Mouse (Mus musculus) CD4-positive, CD25-positive, alpha-beta regulatory T cell, adult 4 months (primary cell): Measurements from ENCODE around the gene Ddb2. TPM values are rescaled to one million over a fixed set of nuclear protein-coding genes. Genes with fewer than 3 reads are reported as not detected.

Source experiments
- ATAC-seq: one replicate; pipeline ENCODE4 v1.8.0; 2017
- polyA plus RNA-seq, 2 experiments: library from polyadenylated mRNA; unstranded; fragments of 100-300 nt; shearing (Covaris generic); gene quantifications; one replicate each; pipeline ENCODE4 v1.2.1; 2017

Ddb2 gene
- polyA plus RNA-seq, 2 experiments from 2014 or later, result 79.4 to 79.5 TPM

DNA sequence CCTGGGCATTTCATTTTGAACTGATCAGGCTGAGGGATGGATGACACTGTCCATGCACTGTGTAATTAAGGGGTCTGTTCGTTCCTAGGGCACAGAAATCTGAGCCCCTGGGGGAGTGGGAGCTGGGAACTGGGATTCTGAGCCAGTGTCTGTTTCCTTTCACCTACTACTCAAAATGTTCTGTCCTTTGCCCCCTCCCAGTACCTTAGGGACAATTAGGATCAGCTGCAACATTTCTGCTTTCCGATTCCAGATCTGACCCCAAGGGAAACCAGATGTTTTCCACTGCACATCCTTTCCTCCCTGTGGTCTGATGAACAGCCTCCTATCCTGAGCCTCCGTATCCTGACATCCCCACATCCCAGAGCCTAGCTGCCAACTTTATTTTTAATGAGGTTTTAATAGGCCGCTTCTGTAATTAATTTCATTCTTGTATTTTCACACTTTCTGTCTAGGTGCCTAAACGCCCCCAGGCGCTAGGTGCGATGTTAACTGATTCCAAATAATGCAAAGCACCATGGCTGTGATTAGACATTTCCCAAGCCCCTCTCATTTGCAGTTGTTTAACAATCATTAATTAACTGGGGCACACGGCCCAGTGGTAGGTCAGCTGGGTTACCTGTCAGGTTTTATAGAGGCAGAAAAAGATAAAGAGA lies 18.1 kb upstream of the Ddb2 start:
- no peak for ATAC-seq

DNA sequence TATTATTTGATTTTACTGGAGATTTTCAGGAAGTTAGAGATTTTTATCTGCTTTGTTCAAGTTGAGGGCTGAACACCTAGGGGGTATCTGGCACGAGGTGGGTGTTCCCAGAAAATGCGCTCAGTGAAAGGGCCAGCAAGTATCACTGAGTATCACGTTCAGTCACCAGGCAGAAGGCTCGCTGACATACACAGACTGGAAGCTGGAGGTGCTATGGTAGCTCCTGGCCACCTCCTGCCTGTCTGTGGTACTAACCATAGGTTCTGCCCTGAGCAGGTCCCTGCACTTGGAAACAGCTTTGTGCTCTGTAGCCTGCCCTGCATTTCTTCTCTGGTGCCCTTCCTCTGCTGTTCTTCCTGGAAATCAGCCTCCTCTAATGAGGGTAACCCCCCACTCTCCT lies 15.7 kb upstream of the Ddb2 start:
- ATAC-seq, result no peak

DNA sequence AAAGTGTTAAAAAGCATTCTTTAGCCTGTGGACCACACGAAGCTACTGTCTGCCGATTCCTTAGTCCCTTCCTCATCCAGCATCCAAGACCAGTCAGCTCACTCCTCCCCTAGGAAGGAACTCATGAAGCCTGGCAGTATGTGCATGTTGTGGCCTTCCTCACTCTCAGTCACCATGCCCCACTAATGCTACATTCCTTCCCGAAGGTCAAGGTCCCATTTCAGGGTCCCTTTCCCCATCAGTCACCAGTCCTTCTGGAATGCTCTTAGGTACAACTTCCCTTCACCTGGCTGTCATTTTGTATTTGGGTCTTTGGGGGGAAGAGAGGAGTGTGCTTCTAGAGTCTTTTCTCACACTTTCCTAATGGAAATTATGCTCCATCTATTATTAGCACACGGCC lies 15.2 kb upstream of the Ddb2 start:
- no peak for ATAC-seq

DNA sequence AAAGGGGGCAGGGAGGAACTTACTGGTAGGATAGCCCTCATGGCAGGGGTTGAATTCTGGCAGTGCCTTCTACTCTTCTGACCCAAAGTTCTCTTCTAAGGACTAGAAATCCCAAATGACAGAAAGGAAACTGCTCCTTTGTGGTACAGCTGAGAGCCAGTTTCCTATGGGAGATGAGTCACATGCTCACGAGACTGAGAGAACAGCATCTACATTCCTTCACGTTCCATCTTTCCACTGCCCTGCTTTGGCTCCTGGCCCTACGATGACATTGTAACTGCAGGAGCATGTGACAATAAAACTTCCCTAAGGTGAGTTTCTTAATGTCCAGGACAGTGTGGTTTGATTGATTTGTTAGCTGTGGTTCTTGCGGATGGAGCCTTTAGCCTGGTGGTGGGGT lies 11.6 kb upstream of the Ddb2 start:
- ATAC-seq, result no peak

DNA sequence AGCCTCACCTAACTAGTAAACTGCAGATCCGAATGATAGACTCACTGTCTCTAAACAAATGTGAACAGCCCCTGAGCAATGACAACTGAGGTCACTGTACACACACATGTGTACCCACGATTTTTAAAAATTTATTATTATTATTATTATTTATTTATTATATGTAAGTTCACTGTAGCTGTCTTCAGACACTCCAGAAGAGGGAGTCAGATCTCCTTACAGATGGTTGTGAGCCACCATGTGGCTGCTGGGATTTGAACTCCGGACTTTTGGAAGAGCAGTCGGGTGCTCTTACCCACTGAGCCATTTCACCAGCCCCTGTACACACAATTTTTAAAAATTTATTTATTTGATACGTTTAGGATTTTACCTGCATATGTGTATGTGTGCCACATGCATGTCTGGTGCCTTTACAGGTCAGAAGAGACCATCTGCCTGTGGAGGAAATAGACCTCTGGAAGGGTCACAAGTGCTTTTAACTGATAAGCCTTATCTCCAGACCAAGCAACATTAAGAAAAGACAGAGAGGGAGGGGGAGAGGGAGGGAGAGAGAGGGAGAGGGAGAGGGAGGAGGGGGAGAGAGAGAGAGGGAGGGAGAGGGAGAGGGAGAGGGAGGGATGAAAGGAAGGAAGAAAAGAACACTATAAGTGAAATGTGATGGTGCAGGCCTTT lies 7.9 kb upstream of the Ddb2 start:
- no peak for ATAC-seq

DNA sequence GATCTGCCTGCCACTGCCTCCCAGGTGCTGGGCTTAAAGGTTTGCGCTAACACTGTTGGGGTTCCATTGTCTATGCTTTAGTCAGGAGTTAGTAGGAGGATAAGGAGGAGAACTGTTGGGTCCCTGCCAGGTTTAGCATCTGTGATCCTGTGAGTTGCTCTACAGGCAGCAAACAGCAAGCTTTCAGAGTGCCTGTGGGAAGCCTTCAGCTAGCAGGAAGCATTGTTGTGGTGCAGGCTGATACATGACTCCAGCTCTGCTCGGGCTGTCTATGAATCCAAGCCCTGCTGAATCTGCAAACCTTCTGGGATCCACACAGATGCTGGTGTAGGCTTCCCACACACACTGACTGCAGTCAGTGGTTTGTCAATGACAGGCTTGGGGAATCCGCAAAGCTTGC lies 6.6 kb upstream of the Ddb2 start:
- no peak for ATAC-seq

DNA sequence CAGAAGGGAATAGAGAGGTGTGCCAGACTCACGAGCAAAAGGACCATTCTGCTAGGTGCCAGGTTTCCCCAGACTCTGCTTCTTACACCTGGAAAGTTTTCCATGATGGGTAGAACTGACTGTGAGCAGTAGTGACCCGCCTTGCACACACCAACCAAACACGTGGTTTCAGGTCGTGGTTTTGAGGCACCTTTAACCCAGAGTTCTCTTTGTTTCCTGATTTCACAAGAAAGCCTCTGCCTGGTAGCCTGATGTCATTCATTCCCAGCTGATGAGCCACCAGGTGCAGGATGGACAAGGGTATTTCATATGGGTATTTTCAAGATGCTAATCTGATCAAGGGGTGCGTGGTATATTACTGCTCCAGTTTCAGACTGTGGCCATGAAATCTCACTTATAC lies 5.8 kb upstream of the Ddb2 start:
- ATAC-seq, result peak; percentile 58

DNA sequence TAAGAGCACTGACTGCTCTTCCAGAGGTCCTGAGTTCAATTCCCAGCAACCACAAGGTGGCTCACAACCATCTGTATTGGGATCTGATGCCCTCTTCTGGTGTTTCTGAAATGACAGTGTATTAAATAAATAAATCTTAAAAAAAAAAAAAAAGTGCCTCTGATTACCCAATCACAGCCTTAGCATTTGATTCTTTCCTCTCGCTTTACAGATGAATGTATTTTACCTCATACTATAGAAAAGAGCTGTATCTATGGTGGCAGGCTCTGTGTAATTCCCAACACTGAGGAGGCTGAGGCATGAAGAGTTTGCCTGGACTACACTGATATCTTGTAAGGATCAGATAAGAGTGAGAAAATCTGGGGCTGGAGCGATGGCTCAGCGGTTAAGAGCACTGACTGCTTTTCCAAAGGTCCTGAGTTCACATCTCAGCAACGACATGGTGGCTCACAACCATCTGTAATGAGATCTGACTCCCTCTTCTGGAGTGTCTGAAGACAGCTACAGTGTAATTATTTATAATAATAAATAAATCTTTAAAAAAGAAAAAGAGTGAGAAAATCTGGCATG lies 814 bp upstream of the Ddb2 start:
- ATAC-seq, result peak; percentile 21

DNA sequence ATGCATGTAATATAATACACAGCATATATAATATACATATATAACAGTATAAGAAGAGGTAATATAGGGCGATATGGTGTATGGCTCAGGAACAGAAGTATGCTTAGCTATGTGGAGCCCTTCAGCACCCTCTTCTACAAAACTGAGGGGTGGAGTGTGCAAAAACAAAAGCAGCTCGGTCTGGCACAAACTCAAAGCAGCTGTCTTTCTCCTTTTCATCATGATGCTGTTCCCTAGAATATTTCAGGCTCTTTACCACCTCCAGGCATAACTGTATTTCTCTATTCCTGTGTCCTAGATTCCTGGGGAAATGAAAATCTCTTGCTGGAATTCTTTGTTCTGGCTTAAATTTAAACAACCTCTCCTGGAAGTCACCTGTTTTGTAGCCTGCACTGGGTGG lies 7.0 kb downstream of the Ddb2 start:
- no peak for ATAC-seq

DNA sequence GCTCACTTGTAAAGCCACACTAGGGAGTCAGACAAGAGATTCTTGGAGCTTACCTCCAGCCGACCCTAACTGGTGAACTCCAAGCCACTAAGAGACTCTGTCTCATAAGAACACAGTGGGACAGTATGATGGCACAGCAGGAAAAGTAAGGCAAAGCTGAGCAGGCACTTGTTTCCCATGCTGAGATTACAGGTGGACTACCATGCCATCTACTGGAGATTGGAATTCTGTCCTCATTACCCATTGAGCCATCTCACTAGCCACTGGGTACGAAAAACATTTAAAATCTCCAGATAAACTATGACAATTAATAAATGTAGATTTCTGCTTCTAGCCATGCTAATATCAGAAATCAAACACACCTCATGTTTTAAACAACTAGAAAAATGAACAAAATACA lies 13.2 kb downstream of the Ddb2 start:
- no peak for ATAC-seq

DNA sequence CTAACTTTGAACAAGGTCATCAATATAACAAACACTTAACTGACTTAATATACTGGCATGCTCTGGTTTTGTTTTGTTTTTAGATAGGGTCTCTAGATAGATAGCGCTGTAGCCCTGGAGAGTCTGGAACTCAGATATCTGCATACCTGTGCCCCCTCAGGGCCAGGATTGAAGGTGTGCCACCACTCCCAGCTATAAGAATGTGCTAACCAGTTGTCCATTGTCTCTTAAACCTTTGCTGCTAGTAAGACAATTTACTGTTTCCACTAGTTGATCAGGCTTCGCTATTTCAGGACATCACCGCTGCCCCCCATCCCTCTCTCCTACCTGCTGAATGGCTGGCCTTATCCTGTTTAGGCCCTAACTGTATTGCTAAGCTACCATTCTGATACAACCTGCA lies 16.3 kb downstream of the Ddb2 start:
- no peak for ATAC-seq

DNA sequence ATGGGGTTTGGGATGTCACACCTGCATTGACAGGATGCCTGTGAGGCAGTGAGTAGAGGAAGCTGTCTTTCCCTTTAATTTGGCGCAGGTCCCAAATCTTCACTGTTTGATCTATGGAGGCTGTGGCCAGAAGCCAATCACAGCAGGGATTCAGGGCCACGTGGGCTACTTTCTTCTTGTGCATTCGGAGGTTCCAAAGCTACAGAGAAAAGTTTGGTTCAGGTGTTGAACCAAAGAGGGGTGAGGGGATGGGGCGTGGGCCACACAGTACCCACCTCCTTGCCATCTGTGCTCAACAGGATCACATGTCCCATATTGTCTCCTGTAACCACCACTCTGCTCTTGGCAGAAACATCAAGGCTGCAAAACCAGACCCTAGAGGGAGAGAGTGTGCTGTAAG lies 19.8 kb downstream of the Ddb2 start:
- no peak for ATAC-seq

DNA sequence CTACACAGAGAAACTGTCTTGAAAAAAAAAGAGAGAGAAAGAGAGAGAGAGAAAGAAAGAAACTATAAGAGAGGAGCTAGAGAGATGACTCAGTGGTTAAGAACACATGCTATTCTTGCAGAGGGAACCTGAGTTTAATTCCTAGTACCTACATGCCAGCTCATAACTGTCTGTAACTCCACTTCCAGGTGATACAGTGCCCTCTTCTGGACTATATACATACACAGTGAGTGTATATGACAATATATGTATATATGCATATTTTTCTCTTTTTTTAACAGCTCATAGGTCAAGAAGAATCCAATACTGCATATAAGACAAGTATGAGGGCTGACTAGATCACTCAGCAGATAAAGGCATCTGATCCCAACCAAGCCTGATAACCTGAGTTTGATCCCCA lies 23.5 kb downstream of the Ddb2 start:
- ATAC-seq, result no peak

DNA sequence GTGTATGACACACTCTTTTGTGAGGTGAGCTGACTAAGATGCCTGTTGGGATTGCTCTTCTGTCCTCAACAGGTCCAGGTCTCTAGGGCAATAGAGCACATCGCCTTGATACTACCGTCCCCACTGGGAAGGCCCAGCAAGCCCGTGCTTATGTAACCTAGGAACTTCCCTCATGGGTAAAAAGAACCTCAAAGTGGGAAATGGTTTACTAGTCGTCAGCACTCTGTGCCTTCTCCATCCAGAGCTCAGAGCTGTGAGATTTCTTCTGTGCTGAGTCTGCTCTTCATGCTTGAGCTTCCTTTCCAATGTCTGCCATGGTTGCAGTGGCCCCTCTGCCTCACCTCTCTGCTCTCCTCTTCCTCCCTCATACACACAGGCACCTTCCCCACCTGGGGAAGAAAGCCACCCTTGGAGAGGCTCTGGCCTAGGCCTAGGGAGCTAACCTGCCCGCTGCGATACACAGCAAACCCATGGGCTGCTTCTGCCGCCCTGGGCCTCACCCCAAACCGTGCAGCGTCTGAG lies 30.5 kb downstream of the Ddb2 start:
- ATAC-seq, result no peak

DNA sequence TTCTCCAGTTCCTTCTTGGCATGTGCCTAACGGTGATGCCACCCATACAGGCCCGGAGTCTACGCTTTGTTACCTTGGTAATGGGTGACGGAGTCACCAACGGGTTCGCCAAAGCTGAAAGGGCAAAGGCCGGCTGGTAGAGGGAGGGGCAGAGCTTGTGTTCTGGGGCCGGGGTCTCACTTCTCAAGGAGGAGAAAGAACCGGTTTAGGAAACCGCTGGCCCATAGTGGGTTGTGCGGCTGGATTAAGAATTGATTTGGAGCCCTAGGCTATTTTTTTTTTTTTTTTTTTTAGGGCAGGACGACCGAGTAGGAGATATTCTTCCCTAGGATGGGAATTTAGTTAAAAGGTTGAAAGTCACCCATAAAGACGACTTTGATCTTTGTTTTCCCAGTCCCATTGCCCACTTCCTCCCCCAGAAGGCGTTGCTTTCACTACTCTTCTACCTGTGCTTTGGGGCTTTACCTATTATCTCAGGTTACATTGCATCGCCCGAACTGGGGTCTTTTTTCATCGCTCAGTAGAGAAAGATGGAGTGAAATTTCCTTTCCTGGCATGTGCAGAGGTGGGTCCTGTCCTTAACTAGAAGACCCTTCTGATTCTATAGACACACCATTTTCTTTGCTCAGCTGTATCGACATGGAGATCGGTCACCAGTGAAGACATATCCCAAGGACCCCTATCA lies 33.7 kb downstream of the Ddb2 start:
- peak; percentile 50 for ATAC-seq

DNA sequence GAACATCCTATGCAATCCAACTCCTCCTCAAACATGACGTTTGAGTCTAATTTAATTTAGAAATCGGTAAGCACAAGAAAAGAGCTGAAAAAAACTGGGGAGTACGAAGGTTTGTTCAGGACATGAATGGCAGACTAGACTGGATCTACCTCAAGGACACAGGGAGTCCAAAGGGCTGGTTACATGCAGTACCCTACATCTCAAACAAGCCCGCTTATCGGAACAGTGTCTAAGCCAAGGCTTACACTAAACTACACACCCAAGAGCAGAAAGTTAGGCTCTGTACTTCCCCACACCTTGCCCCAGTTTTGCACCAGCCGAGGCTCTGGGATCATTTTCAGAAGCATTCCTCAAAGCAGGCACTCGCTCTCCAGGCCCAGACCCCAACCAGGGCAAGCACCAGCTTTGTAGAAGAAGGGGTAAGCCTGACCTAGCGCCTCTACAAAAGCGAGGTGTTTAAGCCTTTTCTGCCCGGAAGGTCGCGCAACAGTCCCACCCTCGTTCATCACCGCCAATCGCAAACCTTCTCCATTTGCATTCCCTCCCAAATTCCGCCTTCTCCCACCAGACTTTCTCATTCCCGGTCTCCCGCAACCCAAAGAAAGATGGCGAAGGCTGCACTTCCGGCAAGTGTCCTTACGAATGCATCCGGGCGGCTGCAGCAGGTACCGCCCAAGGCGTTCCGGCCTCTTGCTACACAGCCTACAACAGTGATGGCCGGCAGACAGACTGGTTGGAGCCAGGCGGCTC lies 34.4 kb downstream of the Ddb2 start, which contains the start of the genes Nr1h3 and Acp2:
TSS of gene Nr1h3 (minus strand) at position 613 of the 750 bp plus-strand sequence.
TSS of gene Acp2 (plus strand) at position 664 of the 750 bp plus-strand sequence.
- peak; percentile 91 for ATAC-seq

DNA sequence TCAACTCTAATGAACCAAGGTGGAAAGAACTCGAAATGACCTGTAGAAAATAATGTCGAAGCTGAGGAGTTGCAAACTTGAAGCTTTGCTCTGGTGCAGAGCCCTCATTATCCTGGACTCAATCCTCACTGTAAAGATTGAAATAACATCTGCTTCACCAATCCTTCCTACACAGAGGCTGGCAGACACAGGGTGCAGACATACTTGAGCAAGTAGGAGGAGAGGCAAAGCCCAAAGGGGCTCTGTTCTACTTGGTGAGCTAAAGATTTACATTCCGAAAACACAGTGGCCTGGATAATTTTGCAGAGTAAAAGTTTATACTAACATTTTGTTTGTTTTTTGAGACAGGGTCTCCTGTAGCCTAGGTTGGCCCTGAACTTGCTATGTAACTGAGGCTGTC lies 37.9 kb downstream of the Ddb2 start:
- ATAC-seq, result no peak

DNA sequence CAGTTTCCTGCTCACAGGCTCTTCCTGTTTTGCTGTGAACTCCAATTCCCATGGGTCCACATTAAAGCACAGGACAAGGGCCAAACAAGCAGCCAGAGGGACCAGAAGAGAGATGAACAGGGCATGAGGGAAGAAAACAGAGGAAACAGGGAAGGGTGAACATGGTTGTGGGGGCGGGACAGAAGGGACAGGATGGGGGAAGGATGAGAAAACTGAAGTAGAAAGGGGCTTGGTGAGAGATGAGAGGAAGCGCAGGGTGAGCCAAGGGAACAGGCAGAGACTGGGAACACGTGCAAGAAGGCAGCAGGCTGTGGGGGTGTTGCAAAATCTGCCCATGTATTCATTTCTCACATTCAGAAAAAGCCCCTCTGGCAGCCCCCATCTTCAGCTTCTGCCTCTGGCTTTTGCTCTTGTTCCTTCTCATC lies 40.2 kb downstream of the Ddb2 start:
- no peak for ATAC-seq

DNA sequence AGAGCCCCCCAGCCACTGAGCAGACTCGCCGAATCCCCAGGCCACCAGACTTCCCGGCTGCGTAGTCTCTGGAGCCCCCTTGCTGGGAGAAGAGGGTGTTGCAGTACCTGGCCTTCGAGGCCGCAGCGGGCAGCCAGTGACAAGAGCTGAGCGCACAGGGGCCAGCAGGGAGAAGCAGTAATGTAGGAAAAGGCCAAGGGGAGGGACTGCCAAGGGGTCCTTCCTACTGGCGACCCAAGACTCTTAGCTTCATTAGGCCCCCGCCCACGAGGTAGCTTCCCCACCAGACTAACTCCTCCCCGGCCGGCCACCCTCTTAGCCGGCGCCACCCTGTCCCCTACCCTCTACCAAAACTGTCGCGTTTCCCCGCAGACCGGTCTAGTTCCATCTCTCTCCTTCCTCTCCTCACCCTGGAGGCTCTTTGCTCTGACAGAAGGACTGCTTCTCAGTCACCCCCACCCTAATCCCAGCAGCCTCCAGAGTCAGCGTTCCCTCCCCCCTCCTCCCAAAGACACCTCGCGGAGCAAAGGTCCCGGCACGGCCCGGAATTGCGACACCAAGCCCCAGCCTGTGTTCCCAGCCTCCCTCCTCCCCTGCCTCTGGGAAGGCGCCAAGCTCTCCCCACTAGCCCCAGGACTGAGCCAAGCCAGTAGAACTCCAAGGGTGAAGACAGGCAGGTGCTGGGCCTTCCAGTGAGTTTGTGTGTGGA lies 42.0 kb downstream of the Ddb2 start:
- peak; percentile 76 for ATAC-seq

DNA sequence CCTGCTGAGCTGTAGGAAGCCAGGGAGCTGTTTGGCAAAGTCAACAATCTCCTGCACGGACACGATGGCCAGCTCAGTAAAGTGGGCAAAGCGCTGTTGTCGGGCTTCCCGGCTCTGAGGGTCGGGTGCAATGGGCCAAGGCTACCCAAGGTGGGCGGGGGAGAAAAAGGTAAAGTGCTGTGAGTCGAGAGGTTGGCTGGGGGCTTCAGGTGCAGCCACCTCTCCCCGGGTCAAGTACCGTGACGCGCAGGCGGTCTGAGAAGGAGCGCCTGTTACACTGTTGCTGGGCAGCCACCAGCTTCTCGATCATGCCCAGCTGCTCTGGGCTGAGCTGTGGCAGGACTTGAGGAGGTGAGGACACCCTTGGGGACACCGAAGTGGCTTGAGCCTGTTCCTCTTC lies 46.3 kb downstream of the Ddb2 start:
- ATAC-seq, result no peak

DNA sequence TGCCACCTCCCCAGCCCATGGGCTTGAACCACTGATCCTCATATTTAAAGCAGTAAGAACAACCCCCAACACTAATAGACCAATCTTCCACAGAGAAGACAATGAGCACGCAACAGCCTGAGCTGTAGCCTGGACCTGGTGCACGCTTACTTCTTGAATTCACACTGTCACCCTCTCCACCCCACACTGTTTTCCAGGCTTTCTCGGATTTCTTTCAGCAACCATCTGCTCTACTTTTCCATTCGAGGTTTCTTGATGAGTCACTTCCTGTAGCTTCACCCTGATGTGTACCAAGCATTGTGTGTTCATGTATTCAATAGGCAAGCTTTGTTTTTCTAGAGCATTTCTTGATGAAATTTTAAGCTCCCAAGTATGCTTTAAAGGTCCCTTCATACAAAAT lies 49.4 kb downstream of the Ddb2 start:
- ATAC-seq, result peak; percentile 26

DNA sequence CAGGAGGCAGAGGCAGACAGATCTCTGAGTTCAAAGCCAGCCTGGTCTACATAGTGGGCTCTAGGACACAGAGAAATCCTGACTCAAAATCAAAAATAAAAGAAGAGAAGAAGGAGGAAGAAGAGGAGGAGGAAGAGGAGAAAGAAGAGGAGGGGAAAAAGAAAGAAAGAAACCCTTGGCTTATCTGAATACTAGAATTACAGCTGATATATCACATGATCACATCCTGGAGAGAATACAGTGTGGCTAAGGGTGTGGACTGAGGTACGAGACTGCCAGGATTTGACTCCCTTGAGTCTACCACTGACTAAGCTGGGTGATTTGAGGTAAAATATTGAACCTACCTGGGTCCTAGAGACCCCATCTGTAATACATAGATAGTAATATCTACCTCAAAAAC lies 50.6 kb downstream of the Ddb2 start:
- ATAC-seq, result no peak
